Mouse (Mus musculus) neutrophil, adult 59 days (primary cell): ENCODE results near the gene Xpa. TPM values are rescaled to one million over a fixed set of nuclear protein-coding genes. Genes with fewer than 3 reads are reported as not detected.

ENCODE experiments used
- total RNA-seq, 2 experiments: library from RNA; stranded (reverse); gene quantifications; 1 replicate in 1 of 2; 2 replicates in 1 of 2; pipeline ENCODE4 v1.2.4; 2023

The Xpa gene
- 10 to 100 TPM; 15.7 to 19.3 TPM for total RNA-seq

DNA sequence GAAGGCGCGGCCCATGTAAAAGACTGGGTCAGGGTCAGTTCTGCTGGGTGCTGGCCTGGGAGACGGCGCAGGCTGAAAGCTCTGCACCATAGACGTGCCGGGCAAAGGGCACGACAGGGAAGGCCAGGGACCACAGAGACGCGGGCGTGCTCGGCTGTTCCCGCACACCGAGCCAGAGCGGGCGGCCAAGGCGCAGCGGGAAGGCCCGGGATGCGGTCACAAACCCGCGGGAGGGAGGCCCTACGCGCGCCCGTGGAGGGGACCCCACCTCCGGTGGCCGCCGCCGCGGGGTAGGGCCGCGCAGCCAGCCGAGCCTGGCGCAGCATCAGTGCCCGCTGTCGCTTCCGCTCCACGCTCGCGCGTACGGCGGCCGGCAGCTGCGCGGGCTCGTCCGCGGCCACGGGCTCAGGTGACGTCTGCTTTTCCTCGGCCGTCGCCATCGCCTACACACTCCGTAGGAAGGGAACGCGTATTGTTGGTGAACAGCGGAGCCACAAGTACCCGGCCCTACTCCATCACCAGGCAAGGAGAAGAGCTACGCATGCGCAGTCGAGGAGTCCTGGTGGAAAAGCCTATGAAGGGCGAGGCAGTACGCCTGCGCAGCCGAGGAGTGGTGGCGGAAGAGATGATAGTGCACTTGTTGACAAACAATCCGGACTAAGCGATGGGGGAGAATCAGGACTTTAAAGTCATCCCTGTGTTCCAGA is at the start of gene Xpa:
TSS of gene Xpa (minus strand) at position 531 of the 707 bp plus-strand sequence.

DNA sequence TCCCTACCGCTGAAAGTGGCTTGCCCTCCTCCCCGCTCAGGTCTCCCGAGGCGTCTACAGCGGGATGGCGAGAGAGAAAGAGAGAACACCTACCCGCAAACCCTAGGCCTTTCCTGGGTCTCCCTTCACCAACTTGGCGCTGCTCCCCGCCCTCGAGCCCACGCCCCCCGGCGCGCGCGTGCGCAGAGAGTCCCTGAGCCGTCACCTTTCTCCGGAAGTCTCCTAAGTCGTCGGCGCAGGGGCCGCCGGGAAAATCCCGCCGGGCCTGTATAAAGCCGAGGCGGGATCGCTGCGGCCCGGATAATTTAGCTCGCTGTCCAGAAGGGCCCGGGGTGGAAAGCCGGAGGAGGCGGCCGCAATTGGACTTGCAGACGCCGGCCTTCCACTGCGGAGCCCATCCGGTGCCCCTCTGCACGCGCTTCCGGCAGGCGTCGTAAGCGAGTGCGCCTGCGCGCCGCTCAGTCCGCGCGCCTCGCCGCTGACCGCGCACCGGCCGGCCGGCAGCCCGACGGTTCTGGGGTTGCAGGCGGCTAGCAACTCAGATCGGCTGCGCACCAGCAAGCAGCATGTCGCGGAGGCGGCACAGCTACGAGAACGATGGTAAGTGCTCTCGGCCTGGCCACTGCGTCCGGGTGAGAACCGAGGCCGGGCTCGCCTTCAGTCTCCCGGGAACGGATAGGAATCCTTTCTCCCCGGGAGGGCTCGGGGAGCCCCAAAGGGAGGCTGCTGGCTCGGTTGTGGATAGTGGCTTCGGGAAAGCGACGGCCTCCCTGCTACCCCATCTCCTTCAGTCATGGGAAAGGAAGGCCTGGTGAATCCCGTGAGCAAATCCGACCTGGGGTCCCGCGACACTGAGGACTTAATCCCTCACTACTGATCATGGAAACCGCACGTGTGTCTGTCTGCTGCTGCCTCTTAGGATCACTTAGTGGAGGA is 57.6 kb downstream of the Xpa start, which contains the start of the genes Ncbp1 and Tstd2:
TSS of gene Ncbp1 (plus strand) at position 327 of the 936 bp plus-strand sequence.
TSS of gene Tstd2 (minus strand) at position 408 of the 936 bp plus-strand sequence.

Other genes with a start within 250 kb of the Xpa start
- 10 to 100 TPM; 37.8 to 42.1 TPM for gene Tdrd7, start 231.0 kb downstream of the Xpa start, total RNA-seq
- gene Tmod1, start 157.4 kb downstream of the Xpa start, total RNA-seq, result 1 to 10 TPM in 1 of 2 experiments, under 1 TPM in 1; 0.33 to 2.3 TPM
- 10 to 100 TPM; 32.0 to 34.7 TPM for gene Ncbp1, start 57.7 kb downstream of the Xpa start, total RNA-seq
- 10 to 100 TPM; 23.8 to 25.4 TPM for gene Tstd2, start 57.6 kb downstream of the Xpa start, total RNA-seq
- gene Foxe1, start 147.3 kb upstream of the Xpa start, total RNA-seq, result not detected
- gene Trmo, start 193.1 kb upstream of the Xpa start, total RNA-seq, result 1 to 10 TPM; 3.8 to 5.4 TPM
- gene Hemgn, start 217.2 kb upstream of the Xpa start, total RNA-seq, result 10 to 100 TPM in 1 of 2 experiments, 1 to 10 TPM in 1; 7.3 to 24.3 TPM